Mouse (Mus musculus) adrenal gland, adult 2 months (tissue): ENCODE measurements at regions not wholly inside any gene's neighbourhood (a gene's known extent, or its start where the extent isn't known, plus 50 kb on each side); places are given as distances from the start of the nearest gene placed in this dataset.

ENCODE experiments used
- DNase-seq: peaks from one replicate; pipeline ENCODE4 v3.0.0; 2021

DNA sequence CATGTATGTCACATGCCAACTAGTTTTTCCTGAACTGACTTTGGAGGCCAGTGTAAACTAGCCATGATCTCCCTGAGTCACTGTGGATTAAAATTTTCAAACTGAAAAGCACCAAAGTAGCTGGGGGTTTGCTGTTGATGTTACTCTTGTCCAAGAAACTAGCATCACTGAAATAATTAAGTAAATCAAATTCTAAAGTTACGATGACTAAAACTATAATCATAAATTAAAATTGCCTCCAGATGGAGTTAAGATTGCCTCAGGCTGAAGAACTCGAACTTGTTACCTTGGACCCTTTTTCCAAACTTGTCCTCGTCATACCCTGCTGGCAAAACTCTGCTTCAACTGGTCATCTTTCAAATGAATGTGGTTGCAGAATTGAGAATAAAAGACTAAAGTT lies 93.7 kb upstream of the Ptgfr start:
- no peak for DNase-seq

- DNase-seq = peak; percentile 15
These were observed 76.6 kb upstream of the Ptgfr start for GRCm38 (mm10) chr3:151914010-151914513.

DNA sequence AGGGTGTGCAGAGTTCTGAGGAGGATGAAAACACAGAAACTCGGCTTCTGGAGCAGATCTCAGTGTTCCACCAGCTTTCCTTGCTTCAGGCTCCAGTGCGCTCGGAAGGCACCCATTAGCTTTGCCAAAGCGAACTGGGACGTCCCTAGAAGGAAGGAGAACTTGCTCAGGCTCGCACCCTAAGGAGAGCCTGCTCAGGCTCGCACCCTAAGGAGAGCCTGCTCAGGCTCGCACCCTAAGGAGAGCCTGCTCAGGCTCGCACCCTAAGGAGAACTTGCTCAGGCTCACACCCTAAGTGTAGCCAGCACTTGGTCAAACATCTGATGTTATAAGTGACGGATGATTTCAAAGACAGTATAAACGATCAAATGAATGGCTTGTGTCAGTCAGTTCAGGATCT lies 74.9 kb upstream of the Ptgfr start:
- peak; percentile 14 for DNase-seq

- DNase-seq = peak; percentile 15
These were observed 73.4 kb upstream of the Ptgfr start for GRCm38 (mm10) chr3:151910851-151911250.

- DNase-seq = no peak
These were observed 71.9 kb upstream of the Ptgfr start for GRCm38 (mm10) chr3:151909344-151909743.

DNA sequence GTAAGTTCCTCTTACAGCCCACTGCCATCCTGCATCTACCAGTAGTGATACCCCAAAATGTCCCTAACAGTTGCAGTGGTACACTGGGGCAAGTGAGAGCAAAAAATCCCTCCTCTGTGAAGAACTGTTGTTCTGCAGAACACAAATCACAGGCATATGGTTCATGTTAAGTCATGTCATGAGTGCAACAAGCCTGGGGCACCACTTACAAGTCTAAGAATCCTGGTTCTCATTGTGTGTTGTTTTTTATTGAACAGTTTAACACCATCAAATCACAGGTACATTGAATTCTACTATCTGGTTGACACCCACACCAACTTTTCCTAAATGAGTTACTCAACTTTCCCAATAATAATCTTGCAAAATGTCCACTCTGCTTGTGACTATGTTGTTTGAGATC lies 71.5 kb upstream of the Ptgfr start:
- DNase-seq = no peak

DNA sequence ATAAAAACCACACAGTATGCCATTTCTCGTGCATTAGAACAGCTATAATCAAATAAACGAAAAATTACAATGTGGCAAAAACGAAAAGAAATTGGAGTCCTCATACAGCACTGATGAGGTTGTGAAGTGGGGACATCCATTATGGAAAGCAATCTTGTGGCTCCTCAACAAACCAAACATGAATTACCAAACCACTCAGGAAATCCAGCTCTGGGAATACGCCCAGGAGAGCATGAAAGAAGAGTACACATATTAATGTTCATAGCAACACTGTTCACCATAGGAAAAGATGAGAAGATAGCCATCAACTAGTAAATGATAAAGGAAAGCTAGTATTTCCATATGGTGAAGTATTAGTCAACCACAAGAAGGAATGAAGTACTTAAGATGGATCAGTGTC lies 68.3 kb upstream of the Ptgfr start:
- no peak for DNase-seq

- no peak for DNase-seq
These were observed 65.7 kb upstream of the Ptgfr start for GRCm38 (mm10) chr3:151903169-151903568.

DNA sequence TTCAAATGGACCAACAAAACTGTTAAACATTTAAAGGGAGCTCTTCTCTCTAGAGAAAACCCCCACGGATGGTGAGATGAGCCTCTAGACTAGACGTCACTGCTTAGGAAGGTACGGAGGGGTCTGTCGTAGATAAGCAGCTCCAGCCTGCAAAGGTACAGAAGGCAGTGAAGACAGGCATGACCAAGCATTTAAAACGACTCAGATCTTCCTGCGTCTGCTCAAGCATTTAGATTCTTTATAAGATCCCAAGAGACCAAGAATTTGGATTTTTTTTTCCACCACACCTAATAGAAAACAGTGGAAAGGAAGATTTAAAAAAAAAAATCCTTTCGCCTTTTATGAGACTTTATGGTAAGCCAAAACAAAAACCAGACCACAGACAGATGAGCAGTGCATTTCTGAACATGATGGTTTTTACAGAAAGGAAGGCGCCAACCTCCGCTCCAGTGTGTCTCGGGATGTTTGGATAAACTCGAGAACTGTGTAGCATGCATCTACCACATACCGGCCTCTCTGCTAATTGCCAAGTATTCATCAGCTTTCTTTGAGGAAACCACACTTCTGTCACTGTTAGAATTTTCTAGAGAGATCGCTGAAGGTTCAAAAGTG lies 64.9 kb upstream of the Ptgfr start:
- DNase-seq = no peak

- no peak for DNase-seq
These were observed 62.2 kb upstream of the Ptgfr start for GRCm38 (mm10) chr3:151899676-151900075.

DNA sequence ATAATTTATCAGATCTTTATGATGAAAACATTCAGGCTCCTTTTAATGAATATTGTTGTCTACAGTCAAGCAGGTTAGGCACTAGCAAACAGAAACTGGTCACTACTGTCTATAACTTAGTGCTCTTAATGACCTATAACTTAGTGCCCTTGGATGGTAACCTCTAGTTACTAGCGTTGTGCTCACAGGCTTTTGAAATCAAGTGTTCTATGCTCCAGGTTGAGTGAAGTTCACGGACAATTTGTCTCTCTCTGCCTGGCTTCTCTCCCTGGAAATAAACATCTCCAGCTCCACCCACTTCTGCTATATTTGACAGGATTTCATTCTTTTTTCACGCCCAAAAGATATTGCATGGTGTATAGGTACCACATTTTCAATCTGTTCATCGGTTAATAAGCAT lies 61.7 kb upstream of the Ptgfr start:
- no peak for DNase-seq

DNA sequence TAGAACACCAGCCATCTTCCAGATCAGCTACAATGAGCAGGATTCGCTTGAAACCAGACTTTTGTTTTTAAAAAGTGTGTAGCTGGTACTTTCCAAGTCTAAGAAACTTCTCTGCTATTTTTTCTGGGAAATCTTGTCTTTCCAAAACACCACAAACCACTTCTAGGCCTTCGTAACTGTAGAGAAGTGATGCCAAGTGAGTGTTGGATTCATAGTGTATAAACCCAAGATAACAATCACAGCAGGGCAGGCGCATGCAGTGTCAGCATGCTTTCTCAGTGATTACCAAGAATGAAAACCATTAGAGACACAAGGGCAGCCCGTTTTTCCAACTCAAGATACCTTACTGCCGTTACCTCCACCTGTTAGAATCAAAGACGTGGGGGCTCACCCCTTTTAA lies 58.9 kb upstream of the Ptgfr start:
- no peak for DNase-seq

- no peak for DNase-seq
These were observed 57.3 kb upstream of the Ptgfr start for GRCm38 (mm10) chr3:151894712-151895111.

DNA sequence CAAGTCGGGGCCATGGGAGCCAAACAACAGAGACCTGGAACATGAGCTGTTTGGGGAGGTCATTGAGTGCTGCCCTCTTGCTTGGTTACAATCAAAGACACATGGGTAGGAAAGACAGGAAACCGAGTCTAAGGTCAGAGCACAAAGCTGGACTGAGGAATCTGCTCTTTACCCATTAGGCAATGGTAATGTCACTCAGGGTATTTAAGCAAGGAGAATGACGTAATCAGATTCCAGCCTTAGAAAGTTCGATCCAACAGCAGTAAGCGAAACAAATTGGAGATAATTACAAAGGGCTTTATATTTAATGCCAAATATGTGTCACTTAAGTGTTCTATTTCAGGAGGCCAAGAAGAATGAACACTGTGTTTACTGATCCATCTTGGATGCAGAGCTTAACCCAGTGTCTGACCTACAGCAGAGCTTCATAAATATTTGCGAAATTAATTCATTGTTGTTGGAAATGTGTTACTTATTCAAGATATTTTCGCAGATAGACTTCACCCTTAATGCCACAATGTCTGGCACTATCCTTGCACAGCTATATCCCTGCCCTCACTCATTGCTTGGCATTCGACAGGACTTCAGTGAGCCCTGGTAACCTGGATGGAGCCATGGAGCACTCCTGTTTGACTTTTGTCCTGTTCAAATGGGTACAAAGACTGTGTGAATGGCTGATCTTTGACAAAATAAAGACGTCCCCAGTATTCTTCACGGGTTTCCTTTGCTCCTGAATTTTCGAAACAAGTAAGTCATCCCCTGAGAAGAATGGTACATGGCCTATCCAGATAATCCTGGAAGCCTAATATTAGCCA lies 56.2 kb upstream of the Ptgfr start:
- DNase-seq = no peak

- peak; percentile 78 for DNase-seq
These were observed 54.4 kb upstream of the Ptgfr start for GRCm38 (mm10) chr3:151891760-151892253.

DNA sequence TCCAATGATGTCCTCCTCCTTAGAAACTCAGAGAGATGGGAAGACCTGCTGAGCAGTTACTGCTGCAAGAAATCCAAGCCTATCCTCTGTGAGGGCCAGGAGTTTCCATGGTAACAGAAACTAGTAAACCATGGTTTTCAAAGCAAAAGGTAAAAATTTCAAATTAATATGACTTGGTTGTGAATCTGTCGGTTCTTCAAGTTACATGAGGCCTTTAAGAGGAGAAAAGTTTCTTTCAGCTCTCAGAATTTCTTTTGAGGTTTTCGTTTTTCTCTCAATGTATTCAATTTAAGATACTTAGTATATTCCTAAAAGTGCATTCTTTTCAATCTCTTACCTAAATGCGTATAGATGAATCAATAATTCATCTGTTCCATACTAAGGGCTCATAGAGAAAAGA lies 53.9 kb upstream of the Ptgfr start:
- no peak for DNase-seq

GRCm38 (mm10) chr3:151889738-151890137 lies 52.3 kb upstream of the Ptgfr start:
- DNase-seq = no peak
